Mouse (Mus musculus) frontal cortex, postnatal 36 days (tissue): ENCODE results near the gene Rab27a.
"Not testable (repeated sequence)": the region's sequence is repeated elsewhere in the genome, so short reads cannot be mapped to it uniquely, and the experiment has no call there.

Experiments
- DNase-seq, 2 experiments: peaks; one replicate each; pipeline ENCODE4 v3.0.0; 2022; ENCODE audit warnings: low spot score in 2 of 2

Gene Rab27a

DNA sequence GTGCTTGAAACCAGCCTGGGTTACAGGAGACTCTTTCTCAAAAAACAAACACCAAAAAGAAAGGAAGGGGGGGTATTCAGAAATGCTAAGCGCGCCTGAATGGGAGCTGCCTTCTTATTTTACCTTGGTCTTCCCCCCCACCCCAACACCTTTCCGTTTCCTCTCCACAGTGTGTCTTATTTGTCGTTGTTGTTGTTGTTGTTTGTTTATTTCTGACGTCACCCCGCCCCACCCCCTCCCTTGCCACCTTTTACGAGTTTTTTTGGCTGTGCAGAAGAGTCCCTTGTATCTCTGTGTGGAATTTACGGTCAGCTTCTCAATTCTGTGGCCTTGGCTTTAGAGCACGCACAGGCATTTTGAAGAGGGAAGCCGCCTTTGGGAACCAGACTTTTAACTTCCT is 1.1 kb downstream of the Rab27a start:
- DNase-seq: no peak

DNA sequence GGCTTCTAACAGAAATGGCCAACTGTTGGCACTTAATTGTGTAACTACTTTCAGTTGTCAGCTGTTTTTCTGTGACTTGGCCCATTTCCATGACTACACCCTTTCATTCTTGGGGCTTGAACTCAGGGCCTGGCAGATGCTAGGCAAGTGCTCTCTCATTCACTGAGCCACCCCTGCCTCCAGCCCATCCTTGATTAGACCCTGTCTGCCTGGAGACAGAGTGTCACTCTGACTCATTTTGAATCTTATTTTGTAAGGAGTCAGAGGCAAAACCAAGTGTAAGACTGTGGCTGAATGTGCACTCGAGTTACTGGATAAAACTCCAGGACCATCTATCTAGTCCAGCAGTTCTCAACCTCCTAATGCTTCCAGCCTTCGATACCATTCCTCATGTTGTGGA is 3.3 kb downstream of the Rab27a start:
- no peak for DNase-seq

DNA sequence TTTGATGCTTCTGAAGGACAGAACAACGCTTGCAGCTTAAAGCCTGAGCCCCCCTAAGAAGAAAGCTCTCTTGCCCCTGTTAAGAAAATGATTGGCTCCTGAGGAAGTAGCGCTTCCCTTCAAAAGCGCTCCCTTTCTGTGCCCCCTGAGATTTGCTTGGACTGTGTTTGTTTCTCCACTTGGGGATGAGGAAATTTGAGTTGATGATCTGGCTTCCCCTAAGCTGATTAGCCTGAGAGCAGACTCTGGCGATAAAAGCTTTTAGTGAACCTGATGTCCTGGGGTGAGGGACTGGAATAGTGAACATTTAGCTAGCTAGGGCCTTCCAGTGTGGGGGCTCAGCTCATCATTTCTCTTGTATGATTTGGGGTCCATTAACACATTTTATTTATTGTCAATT is 4.3 kb downstream of the Rab27a start:
- DNase-seq: no peak

DNA sequence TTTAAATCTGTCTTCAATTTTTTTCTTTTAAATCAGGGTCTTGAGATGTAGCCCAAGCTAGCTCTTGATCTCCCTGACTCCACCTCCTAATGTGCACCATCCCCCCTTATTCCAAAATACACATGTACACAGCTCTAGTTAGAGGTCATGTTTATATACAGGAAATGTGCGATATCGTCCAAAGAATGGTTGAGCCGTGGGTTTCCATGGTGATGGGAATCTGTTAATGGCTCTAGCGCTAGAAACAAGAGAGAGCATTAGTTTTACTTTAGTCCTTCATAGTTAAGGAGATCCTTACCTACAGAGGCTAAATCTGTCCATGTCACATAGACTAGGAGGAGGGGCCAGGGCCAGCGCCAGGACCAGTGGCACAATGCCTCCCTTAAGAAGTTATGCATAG is 5.2 kb downstream of the Rab27a start:
- no peak for DNase-seq

DNA sequence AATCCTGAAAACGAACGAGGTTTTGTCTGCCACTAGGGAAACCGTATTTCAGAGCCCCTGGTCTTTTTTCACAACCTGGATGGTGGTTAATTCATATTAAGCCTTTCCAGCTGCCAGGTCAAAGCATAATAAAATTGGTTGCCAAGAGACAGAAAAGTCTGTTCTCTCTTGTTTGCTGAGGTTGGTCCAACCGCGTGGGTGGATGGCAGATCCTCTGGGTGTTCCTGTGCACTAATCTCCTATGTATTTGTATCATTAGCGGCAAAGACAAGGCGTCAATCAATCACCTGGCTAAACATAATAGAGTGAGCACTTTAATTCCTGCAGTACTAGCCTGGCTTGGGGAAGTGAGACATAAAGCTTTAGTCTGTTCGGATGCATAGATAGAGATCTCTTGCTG is 6.0 kb downstream of the Rab27a start:
- DNase-seq: no peak

DNA sequence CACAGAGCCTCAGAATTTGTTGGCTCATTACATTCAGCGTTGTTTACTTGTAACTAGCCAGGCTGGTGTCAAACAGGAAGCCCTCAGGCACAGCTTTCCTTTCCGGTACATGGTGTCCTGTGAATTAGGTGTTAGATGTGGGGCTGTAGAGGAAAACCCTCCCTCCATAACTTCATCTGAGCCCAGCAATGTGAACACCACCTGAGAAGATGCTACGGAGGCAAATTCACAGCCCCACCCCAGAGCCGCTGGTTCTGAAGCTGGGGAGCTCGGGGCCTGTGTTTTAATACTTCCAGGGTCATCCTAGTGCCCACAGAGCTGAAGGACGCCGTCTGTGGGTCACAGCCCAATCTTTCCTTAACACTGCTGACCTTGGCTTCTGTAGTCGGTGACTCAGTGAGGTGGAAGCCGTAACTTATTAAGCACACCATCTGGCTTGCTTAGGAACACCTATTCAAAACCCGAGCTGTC is 10.8 kb downstream of the Rab27a start:
- DNase-seq: no peak

DNA sequence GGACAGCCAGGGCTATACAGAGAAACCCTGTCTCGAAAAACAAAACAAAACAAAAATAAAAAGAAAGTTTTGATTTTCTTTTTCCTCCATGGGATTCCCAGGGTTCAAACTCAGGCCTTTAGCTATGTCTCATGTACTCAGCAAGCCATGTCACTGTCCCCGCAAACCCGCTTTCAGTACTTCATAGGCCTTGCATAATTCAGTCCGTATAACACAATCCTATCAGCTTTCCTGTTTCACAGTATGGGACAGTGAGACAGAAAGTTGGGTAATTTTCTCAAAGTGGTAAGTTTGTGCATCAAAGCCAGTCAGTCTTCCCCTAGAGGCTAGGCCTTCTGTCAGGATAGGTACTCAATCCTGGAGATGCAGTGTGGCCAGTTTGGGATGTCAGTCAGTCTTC is 14.6 kb downstream of the Rab27a start:
- DNase-seq: no peak

DNA sequence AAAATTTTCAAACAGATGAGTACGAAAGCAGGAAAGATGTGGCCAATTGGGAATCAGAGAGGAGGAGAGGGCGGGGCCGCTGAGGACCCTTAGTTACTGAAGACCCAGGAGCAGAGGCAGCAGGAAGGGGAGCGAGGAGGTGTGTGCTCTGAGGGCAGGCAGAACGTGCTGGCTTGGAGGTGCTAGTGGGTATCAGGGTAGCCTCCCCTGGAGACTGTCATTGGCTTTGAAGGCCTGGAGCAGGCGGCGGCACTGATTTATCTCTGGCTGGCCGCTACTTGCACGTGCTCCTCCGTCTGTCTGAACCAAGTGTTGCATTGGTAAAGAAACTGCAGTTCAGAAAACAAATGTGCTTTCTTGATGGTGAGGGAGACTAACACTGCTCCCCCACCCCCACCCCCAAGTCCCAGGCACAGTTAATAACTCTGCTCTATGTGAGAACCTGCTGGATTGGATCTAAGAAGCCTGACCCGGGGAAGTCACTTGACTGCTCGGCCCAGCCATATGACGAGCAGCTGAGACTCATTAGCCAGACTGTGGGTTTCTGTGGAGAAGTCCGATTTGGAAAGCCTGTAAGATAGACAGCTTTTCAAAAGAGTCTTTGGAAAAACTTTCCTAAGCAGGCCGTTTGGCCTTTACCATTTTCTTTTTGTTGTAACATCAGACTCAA is 19.1 kb downstream of the Rab27a start:
- DNase-seq: no peak

DNA sequence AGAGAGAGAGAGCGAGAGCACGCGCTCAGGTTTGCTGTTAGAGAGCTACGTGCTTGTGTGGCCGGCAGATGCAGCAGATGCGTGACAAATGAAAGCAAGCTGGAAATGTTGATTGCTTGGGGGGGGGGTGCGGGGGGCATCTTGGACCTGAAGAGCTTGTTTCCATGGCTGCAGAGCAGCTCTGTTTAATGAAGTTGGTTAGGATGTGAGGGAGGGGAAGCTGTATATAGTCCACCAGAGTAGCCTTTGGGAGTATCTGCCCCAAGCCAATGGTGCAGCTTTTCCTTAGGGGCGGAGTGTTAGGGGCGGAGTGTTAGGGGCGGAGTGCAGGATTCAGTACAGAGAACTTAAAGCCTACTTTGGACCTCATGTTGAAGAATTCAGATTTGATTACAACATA is 22.4 kb downstream of the Rab27a start:
- DNase-seq: no peak

DNA sequence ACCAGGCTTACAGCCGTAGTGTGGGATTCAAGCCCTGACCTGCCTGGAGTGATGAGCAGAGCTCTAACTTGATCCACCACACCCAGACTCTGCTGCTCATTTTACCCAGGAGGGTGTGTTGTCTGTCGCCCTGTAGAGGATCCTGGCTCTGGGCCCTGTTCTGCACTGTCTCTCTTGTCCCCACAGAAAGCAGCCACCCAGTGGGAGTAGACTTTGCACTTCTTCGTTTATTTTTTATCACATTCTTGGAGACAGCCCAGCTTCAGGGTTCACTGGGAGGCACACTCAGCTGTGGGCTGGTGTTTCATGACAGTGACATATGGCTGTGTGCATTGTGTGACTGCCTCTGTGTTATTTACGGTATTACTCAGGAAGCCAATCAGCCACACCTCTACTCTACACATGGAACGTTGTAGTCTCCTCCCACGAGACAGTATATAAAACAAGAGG is 23.6 kb downstream of the Rab27a start:
- DNase-seq: peak; percentile 70 to 79

DNA sequence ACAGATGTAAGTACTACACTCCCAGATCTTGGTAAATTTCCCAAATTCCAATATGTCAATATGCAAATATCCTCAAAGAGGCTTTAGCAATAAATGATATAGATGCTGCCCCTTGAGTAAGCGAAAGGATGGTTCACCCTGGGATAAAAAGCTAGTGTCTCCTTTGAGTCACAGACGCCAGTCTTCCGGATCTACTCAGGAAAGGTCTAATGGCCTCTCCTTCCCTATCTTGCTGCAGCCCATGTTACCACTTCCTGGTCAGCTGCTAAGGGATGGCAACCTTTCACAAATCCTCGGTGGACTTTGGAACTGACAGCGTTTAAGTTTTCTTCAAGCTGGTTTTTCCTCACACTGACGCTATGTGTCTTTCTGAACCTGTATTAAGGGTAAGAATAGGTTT is 24.0 kb downstream of the Rab27a start:
- no peak for DNase-seq

DNA sequence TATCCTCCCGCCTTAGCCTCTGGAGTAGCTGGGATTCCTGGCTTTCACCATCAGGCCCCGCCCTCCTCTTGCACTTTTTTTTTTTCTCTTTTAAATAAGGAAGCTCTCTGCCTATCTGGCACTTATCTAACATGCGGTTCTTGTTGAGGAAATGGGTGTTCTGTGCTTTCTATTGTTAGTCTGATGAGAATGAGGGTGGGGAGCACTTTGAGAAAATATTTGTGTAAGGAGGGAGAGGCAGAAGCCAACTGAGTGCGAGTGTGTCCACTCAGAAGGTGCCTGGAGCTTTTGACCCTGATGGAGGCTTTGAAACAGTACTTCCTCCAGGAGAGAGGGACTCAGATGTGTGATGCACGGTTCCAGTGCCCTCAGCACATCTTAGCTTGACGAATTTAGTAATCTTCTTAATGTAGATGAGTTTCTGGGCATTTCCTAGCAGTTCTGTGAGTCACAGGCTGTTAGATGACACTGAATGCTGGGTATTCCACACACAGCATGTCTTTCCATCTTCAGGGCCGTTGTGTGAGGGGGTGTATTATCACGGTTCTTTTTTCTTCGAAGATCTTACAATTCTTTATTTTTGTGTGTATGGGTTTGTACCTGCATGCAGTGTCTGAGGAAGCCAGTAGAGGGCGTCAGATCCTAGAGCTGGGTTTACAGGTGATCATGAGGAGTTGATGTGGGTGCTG is 26.5 kb downstream of the Rab27a start:
- DNase-seq: peak; percentile 15 to 23

DNA sequence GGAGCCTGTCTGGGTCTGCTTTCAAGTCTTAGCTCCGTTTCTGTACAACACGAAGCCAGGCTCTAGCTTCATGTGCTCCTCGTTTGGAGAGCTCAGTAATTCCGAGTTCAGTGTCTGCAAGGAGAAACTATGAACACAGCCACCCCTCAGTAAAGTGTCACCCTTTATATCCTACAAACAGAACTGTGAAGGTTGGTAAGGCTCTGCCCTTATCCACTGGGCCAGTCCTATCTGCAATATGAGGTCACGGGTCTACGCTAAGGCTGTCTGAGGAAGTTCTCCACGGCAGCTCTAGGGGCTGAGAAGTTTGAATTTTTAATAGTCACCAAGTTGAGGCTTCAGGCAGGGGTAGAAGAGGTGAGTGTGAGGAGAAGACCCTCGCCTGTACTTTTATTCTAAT is 27.8 kb downstream of the Rab27a start:
- DNase-seq: no peak

DNA sequence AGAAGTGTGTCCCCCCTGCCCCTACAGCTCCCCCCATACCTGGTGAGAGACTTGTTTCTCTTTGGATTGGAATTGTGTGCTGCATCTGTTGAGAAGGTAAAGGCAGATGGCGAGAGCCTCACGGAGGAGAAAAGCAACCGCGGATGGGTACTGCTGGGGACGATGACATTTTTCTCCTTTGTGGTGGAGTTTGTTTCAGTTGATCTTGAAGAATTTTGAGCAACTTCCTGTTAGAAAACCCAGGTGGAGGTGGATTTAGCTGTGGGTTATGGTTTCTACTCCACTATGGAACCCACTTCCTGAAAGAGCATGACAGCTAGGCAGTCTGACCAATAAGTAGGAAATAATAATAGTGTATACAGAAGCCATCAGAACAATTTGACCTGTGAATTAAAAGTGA is 28.5 kb downstream of the Rab27a start:
- no peak for DNase-seq

DNA sequence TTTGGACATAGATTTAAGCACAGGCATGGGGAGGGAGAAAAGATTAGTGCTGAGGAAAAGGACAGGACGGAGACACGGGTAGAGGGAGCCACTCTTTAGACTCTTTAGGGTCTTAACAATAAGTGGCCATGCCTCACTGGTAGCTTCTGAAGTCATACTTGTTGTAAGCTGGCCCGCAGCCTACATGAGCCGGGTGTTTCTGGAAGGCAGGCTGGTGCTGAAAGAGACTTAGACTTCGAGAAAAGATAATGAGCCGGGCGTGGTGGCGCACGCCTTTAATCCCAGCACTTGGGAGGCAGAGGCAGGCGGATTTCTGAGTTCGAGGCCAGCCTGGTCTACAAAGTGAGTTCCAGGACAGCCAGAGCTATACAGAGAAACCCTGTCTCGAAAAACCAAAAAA is 34.7 kb downstream of the Rab27a start:
- DNase-seq: not testable (repeated sequence)

DNA sequence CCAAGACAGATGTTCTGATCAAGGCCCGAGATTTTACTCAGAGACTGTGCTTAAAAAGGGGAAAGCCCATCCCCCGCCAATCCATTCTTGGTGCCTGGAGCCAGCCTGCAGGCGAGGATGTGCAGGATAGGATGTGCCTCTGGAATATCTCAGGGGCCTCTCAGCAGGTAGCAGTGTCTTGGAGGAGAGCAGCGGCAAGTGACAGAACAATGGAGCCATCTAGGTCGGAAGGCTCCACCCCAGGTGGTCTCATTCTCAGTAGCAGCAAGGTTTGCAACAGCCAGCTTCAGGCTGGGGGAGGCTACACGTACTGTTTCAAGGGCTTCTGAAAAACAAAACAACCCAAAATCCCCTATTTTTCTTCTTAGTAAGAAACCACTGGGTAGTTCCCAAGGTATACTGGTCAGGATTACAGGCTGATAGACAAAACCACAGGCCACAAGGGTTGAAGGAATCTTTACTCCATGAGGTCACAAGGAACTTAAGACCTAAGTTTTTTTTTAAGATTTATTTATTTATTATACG is 35.2 kb downstream of the Rab27a start:
- no peak for DNase-seq

DNA sequence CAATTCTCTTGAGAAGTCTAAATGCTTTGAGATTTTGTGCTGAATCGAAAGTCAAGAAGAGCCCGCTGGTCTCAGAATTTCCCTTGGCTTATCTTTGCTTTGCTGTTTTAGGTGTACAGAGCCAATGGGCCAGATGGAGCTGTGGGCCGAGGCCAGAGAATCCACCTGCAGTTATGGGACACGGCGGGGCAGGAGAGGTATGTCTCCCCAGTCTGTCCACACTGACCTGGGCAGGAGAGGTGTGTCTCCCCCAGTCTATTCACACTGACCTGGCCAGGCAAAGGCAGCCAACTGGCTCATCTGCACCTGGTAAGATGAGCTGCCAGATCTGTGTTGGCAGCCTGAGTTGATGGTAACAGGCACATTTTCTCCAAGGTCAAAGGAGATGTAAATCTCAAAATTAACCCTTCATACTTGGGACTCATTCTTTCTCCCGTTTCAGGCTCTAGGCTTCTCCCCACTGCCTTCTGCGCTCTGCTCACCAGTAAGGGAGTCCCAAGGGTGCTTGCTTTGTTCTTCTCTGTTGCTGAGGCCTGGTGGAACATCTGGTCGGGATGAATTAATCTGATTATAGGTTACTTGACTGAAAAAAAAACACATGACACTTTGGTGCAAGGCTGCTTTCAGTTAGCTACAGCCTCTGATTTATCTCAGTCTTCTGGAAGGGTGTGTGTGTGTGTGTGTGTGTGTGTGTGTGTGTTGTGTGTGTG is 37.8 kb downstream of the Rab27a start:
- no peak for DNase-seq

DNA sequence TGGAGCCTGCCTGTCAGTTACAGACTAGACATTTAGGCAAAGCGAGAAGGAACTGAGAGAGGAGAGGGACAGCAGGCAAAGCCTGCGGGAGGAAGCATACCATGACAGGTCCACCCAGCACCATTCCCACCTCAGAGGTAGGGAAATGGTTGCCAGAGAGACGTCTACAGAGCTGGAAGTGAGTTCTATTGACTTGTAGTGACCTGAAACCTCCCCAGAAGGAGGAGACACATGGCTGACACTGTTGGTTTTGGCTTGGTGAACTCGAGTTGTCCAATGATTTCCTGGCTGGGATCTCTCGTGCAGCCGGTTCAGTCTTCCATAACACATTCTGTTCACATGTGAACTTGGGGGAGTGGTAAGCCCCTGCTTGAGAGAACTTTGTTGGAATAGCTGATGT is 39.3 kb downstream of the Rab27a start:
- DNase-seq: no peak

DNA sequence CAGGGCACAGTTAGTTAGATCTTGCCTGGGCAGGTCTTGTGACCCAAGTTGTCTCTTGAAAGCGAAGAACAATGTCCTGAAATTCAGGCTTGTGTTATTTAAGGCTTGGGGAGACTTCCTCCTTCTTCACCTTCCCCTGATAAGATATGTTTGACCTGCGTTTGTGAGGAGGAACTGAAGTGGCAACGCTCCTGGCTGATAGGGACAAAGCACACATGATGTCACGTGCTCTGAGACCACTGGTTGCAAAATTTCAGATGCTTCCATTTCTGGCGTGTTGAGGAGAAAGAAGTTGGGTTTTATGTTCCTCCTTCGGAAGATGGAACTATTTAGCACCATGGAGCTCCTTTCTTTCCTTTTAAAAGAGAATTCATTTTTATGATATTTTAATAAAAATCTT is 41.2 kb downstream of the Rab27a start:
- no peak for DNase-seq

DNA sequence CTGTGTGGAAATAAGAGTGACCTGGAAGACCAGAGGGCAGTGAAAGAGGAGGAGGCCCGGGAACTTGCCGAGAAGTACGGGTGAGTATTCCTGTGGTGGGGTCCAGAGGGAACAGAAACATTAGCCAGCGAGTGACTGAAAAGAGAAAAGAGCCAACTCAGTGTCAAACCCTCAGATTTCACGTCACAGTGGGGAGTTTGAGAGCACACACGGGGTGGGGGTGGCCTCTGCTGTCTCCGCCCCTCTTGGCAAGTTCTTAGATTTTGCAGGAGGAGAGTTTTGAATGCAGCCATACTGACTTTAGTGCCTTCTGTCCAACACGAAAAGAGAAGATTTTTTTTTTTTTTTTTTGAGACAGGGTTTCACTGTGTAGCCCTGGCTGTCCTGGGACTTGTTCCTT is 42.5 kb downstream of the Rab27a start:
- DNase-seq: no peak

DNA sequence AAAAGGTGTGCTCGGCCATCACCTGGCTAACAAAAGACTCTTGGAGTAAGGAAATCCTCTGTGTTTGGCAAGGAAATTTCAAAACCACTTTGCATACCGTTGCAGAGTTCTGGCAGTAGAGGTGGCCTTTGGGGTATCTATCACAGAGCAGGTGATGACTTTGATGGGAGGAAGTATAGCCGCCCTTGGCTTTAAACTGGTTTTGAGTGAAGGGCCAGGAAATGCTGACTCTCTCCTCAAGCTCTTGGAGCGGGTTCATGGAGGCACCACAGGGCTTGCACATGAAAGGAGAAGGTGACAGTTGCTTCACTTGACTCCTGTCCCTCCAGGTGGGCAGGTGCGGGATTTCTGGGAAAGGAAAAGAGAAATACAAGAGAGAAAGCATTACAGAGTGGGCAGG is 42.9 kb downstream of the Rab27a start:
- DNase-seq: no peak

DNA sequence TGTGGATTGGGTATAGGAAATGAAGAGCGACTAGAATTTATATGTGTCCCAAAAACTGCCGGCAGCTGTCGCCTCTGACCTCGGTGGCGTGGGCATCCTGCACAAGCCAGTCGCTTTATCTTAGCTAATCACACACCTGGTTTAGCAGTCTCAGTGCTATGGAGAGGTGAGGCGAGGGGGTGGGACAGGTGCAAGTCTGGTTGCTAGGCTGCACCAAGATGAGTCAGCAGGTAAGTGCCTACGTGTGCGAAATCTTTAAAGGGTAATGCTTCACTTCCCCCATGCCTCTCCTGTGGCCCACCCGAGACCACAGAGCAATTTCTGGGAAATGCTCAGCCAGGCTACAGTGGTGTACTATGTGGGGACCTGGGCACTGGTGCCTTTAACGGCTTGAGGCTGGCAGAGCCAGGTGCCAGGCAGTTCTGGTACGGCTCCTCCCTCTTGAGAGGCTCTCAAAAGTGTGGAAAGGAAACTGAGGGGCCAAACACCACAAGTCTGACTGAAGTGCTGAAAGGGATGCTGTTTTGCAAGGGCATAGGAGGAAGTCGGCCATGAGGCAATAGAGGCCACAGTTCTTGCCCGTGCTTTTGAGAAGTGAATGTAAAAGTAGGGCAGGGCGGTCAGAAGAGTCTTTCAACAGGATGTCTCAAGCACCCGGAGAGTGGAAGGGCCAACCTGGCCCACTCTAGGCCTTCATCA is 44.7 kb downstream of the Rab27a start:
- no peak for DNase-seq
